Comparison of ENCODE assay signal across 9 mouse cellular contexts in the genomic region with DNA sequence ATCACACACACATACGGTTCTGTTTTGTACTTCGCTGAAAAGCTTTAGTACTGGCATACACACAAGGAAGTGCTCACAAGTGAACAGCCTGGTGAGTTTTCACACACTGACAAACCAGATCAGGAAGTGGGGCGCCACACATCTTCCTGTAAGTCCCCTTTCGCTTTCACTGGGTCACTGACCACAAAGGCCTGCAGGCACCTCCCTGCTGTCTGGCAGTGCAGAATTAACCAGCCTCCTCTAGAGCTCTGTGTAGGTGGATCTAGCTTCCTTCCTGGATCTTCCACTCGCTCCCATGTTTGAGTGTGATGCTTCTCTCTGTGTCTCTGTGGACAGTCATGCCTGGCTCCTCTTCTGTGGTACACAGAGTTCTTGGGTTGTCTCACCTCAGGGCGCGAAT. TPM values are rescaled to one million over a fixed set of nuclear protein-coding genes. Genes with fewer than 3 reads are reported as not detected.
DNase-seq lines count a peak whose midpoint lies in the region; ATAC-seq and TF ChIP-seq lines count a peak whose summit lies in the region.
"Had no signal": no experiment of that assay in that cellular context is flagged by ENCODE, and none has a peak within 500 bp of the region (broad histone marks: within the 10 kb centered on the region; RNA-seq: fewer than 3 reads in every experiment).

No protein-coding gene starts in this region.

- no peak for TF ChIP-seq CTCF in small intestine, adult 2 months (IDR thresholded peaks at IDR 0.05; ENCODE audit: extremely low read depth, insufficient read length, insufficient replicate concordance, low read depth, low read length)

- peak overlapping the region; percentile 97 for H3K27ac ChIP-seq in small intestine, adult 2 months (ENCODE audit: insufficient read depth, low read depth, low read length)
- H3K27ac ChIP-seq in hindbrain, embryonic 16.5 days (ENCODE audit: low read depth, low read length), result no peak overlapping the region
- H3K27ac ChIP-seq in hindbrain, embryonic 12.5 days, result no peak overlapping the region
- H3K27ac ChIP-seq: embryonic facial prominence, embryonic 13.5 days had no signal

- WGBS in small intestine, adult 2 months, result 21% methylated on average over 7 of the region's 7 CpGs
- WGBS in hindbrain, embryonic 16.5 days, result 77% methylated on average over 7 of the region's 7 CpGs
- WGBS in hindbrain, embryonic 12.5 days, result 80% methylated on average over 7 of the region's 7 CpGs

- H3K9me3 ChIP-seq in hindbrain, embryonic 16.5 days (ENCODE audit: control insufficient read depth, low read length), result no peaks in the 10 kb centered on the region
- H3K9me3 ChIP-seq in hindbrain, embryonic 12.5 days (replicated peaks), result no peaks in the 10 kb centered on the region
- H3K9me3 ChIP-seq: embryonic facial prominence, embryonic 13.5 days had no signal

- no peaks in the 10 kb centered on the region for H3K27me3 ChIP-seq in small intestine, adult 2 months (ENCODE audit: control insufficient read depth, insufficient read depth, low read length)
- H3K27me3 ChIP-seq in hindbrain, embryonic 16.5 days (replicated peaks; ENCODE audit: control insufficient read depth, insufficient read depth, low read length), result no peaks in the 10 kb centered on the region
- H3K27me3 ChIP-seq in hindbrain, embryonic 12.5 days, result no peaks in the 10 kb centered on the region
- H3K27me3 ChIP-seq: embryonic facial prominence, embryonic 13.5 days had no signal

- peak; percentile 91 for ATAC-seq in common myeloid progenitor, adult 5-6 weeks (replicated peaks; ENCODE audit: low read depth, poor library complexity, severe bottlenecking)
- ATAC-seq in hindbrain, embryonic 16.5 days, result no peak
- no peak for ATAC-seq in hindbrain, embryonic 12.5 days (ENCODE audit: low FRiP score)

- no peak overlapping the region for H3K4me2 ChIP-seq in hindbrain, embryonic 16.5 days (ENCODE audit: low read length)
- H3K4me2 ChIP-seq in hindbrain, embryonic 12.5 days (replicated peaks), result no peak overlapping the region
- H3K4me2 ChIP-seq: embryonic facial prominence, embryonic 13.5 days had no signal

- peak; percentile 42 for DNase-seq in adrenal gland, adult 2 months
- no peak for DNase-seq in adrenal gland, adult 18-20 months (ENCODE audit: low spot score in 2 of 2)
- peak; percentile 48 to 63 for DNase-seq in kidney, postnatal 4 days
- DNase-seq in embryo, embryonic 10 days (ENCODE audit: low spot score), result no peak

- no peak for TF ChIP-seq POLR2A in small intestine, adult 2 months (IDR thresholded peaks at IDR 0.05; ENCODE audit: low read depth, low read length)

- H3K4me1 ChIP-seq in small intestine, adult 2 months (ENCODE audit: control insufficient read depth, insufficient read depth, insufficient read length, low read length), result peaks cover 38% of the 10 kb centered on the region
- no peaks in the 10 kb centered on the region; the same call in 1 of the 2 replicates for H3K4me1 ChIP-seq in hindbrain, embryonic 16.5 days (ENCODE audit: control insufficient read depth, insufficient read depth, low read depth, low read length)
- H3K4me1 ChIP-seq in hindbrain, embryonic 12.5 days, result peaks cover 8% of the 10 kb centered on the region; the same call in 1 of the 2 replicates

- no peak overlapping the region for H3K9ac ChIP-seq in hindbrain, embryonic 16.5 days (ENCODE audit: low read depth, low read length)
- no peak overlapping the region for H3K9ac ChIP-seq in hindbrain, embryonic 12.5 days
- H3K9ac ChIP-seq: embryonic facial prominence, embryonic 13.5 days had no signal

- H3K36me3 ChIP-seq in small intestine, adult 2 months (ENCODE audit: control insufficient read depth, insufficient read depth, low read length), result no peaks in the 10 kb centered on the region
- no peaks in the 10 kb centered on the region for H3K36me3 ChIP-seq in hindbrain, embryonic 16.5 days (ENCODE audit: control insufficient read depth, insufficient read depth, low read length)
- H3K36me3 ChIP-seq in hindbrain, embryonic 12.5 days, result no peaks in the 10 kb centered on the region
- H3K36me3 ChIP-seq: embryonic facial prominence, embryonic 13.5 days had no signal

- H3K4me3 ChIP-seq in small intestine, adult 2 months (ENCODE audit: low read depth, low read length), result 0 out of 2 replicates have a peak overlapping the region, but pooled peaks have one; percentile 10
- H3K4me3 ChIP-seq in hindbrain, embryonic 16.5 days (ENCODE audit: low read length), result no peak overlapping the region
- H3K4me3 ChIP-seq in hindbrain, embryonic 12.5 days, result no peak overlapping the region
- H3K4me3 ChIP-seq: embryonic facial prominence, embryonic 13.5 days had no signal

RNA-seq across cellular contexts. Expression of a gene that starts 20.4 kb away (rescaled TPM):
- 100 to 1,000 TPM in 1 of 2 experiments, 10 to 100 TPM in 1; 63.6 to 105 TPM for total RNA-seq in adrenal gland, adult 2 months (2021)
- 66.9 and 71.9 TPM in 2 replicates for polyA plus RNA-seq in adrenal gland, adult 2 months (2012; rRNA removed)
- 10 to 100 TPM; 60.5 to 90.5 TPM for total RNA-seq in adrenal gland, adult 18-20 months (2021)
- 3.8 and 5.4 TPM in 2 replicates for total RNA-seq in common myeloid progenitor, adult 5-6 weeks (2017)
- polyA plus RNA-seq in small intestine, adult 2 months (2012; rRNA removed), result 89.6 and 93.0 TPM in 2 replicates
- 7.9 and 11.4 TPM in 2 replicates for polyA plus RNA-seq in hindbrain, embryonic 16.5 days (2015; fragmentation: Nextera tagmentation; extraction: Ambion mirVana)
- 9.9 and 11.1 TPM in 2 replicates for polyA plus RNA-seq in hindbrain, embryonic 12.5 days (2016; fragmentation: Nextera tagmentation; extraction: Ambion mirVana)

Comparison
In these comparisons a context has a peak if more than half of its experiments do, and no peak if none do; other contexts are left out.
1. DNase-seq: peak in adrenal gland, adult 2 months (single experiment) and kidney, postnatal 4 days (2 of 2); none in adrenal gland, adult 18-20 months (0 of 2) and embryo, embryonic 10 days (single experiment).